Mouse (Mus musculus): ENCODE results near the gene Hoxa7. TPM values are rescaled to one million over a fixed set of nuclear protein-coding genes. Genes with fewer than 3 reads are reported as not detected.

Hoxa7 gene
- total RNA-seq, 2 experiments from 2014 or later: 0.24 to 0.47 TPM

GRCm38 (mm10) chr6:52169499-52170165, 52.0 kb downstream of the Hoxa7 start:
- intact Hi-C loops (cut with DNase I): loop anchor here (5.0 kb wide), 1 partner anchor 997 kb away; no protein-coding TSS in a partner anchor
- no peak for DNase-seq

- intact Hi-C loops (cut with DNase I): loop anchor here (5.0 kb wide), 1 partner anchor 996 kb away; no protein-coding TSS in a partner anchor
- DNase-seq: no peak
Measured at GRCm38 (mm10) chr6:52168191-52169055, 53.2 kb downstream of the Hoxa7 start.

GRCm38 (mm10) chr6:52167736-52168161, 53.9 kb downstream of the Hoxa7 start:
- DNase-seq: no peak
- intact Hi-C loops (cut with DNase I): loop anchor here (5.0 kb wide), 1 partner anchor 995 kb away; no protein-coding TSS in a partner anchor

DNA sequence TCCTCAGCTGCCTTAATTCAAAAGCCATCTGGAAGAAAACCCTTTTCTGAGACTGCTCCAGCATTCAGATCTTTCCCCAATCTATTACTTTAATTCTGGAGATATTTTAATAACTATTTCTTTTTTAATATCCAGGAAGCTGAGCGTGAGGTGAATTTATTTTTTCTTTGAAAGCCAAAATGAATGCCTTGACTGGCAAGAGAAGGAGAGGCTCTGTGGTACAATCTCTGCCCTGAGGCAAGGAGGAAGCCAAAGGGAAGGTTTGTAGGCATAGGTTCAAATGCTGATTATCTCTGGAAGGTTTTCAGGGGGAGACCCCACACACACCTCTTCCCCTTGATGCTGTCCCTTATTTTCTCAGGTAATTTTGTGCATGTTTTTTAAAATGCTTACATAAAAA, 54.5 kb downstream of the Hoxa7 start:
- intact Hi-C loops (cut with DNase I): loop anchor here (5.0 kb wide), 1 partner anchor 995 kb away; no protein-coding TSS in a partner anchor
- no peak for DNase-seq

DNA sequence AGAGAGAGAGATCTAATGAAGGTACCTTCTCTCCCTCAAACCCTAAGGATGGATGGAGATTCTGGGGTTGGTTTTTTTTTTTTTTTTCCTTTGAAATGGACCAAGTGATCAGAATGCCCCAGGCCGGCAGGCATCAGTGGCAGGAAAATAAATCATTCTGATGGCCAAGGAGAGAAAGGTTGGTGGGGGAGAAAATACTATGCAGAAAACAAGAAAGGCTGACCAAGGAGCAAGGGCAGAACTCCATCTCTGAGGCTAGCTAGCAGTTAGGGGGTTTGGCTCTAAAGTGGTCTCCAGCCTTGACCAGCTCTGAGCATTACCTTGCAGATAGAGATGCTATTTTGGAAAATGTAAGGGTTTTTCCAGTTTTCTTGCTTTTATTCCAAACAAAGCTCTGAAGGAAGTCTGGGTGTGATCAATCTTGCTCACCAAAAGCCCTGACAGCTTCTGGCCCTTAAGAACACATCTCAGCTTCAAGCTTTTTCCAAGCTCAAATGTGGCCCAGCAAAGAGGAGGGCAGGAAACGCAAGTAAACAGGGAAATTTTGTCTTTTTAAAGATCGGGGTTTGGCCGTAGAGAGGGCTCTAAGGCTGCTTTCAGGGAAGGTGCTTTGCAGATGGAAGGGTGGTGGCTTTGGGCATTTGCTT, 55.1 kb downstream of the Hoxa7 start:
- intact Hi-C loops (cut with DNase I): loop anchor here (5.0 kb wide), 1 partner anchor 994 kb away; no protein-coding TSS in a partner anchor
- DNase-seq: no peak

- no peak for DNase-seq
- intact Hi-C loops (cut with DNase I): loop anchor here (2.0 to 5.0 kb wide), 2 partner anchors 79 to 993 kb away; no protein-coding TSS in a partner anchor
Measured at GRCm38 (mm10) chr6:52165441-52166370, 55.9 kb downstream of the Hoxa7 start.

GRCm38 (mm10) chr6:52164626-52165440, 56.8 kb downstream of the Hoxa7 start, which contains the start of gene Hoxa2:
Gene Hoxa2, minus strand, starts transcription at chr6:52164831.
- intact Hi-C loops (cut with DNase I): loop anchor here (2.0 to 5.0 kb wide), 2 partner anchors 78 to 993 kb away; no protein-coding TSS in a partner anchor
- DNase-seq: no peak

Small RNA genes within 50 kb of the gene (microRNA-seq; reads per million reads assigned to microRNA genes)
- 153 to 205 reads per million in 2 experiments for gene Mir196b (ENCODE audit: borderline number of aligned reads in 2 of 2)

Other genes starting within 250 kb of the Hoxa7 start
- gene Skap2, start 209.3 kb downstream of the Hoxa7 start, total RNA-seq (2021): 1 to 10 TPM; 8.0 to 8.2 TPM
- gene Hoxa1, start 63.5 kb downstream of the Hoxa7 start, total RNA-seq (2021): under 1 TPM; 0.14 to 0.24 TPM
- under 1 TPM in 1 of 2 experiments, not detected in 1; 0.62 TPM for gene Hoxa2, start 57.0 kb downstream of the Hoxa7 start, total RNA-seq (2021)
- gene 5730596B20Rik, start 44.4 kb downstream of the Hoxa7 start, total RNA-seq (2021): under 1 TPM in 1 of 2 experiments, not detected in 1; 0.08 TPM
- gene Hoxa4, start 30.1 kb downstream of the Hoxa7 start, total RNA-seq (2021): under 1 TPM; 0.43 to 0.67 TPM
- under 1 TPM; 0.62 to 0.72 TPM for gene Hoxa5, start 17.3 kb downstream of the Hoxa7 start, total RNA-seq (2021)
- gene Hoxa6, start 13.1 kb downstream of the Hoxa7 start, total RNA-seq (2021): not detected
- gene Hoxa3, start 8.5 kb downstream of the Hoxa7 start, total RNA-seq (2021): 1 to 10 TPM in 1 of 2 experiments, under 1 TPM in 1; 0.42 to 1.1 TPM
- not detected for gene Gm28308, start 8.5 kb downstream of the Hoxa7 start, total RNA-seq (2021)
- gene Hoxa9, start 9.2 kb upstream of the Hoxa7 start, total RNA-seq (2021): not detected
- not detected for gene Hoxa10, start 19.0 kb upstream of the Hoxa7 start, total RNA-seq (2021)
- not detected for gene Hoxa11, start 24.0 kb upstream of the Hoxa7 start, total RNA-seq (2021)
- gene Hoxa13, start 39.0 kb upstream of the Hoxa7 start, total RNA-seq (2021): not detected
- gene Evx1, start 91.6 kb upstream of the Hoxa7 start, total RNA-seq (2021): not detected